Mouse (Mus musculus) forebrain, embryonic 10.5 days (tissue): ENCODE measurements around the gene Nfib. TPM values are rescaled to one million over a fixed set of nuclear protein-coding genes. Genes with fewer than 3 reads are reported as not detected.

ENCODE experiments used
- DNase-seq: peaks from one replicate; pipeline ENCODE4 v3.0.0-alpha.2; 2017; ENCODE audit warnings: low spot score; ENCODE audit errors: extremely low spot score
- H3K27ac ChIP-seq: fragments of 300-500 bp; sonication (generic); 2 replicates; pipeline ENCODE4 v1.5.1; 2016; ENCODE audit warnings: mild to moderate bottlenecking
- H3K27me3 ChIP-seq: fragments of 300-500 bp; sonication (generic); 2 replicates; pipeline ENCODE4 v1.6.1; 2016; ENCODE audit warnings: mild to moderate bottlenecking; ENCODE audit not compliant: poor library complexity, severe bottlenecking
- H3K36me3 ChIP-seq: fragments of 300-500 bp; sonication (generic); replicated peaks from 2 replicates; pipeline ENCODE4 v1.6.1; 2016; ENCODE audit warnings: mild to moderate bottlenecking, moderate library complexity
- H3K4me1 ChIP-seq: fragments of 300-500 bp; sonication (generic); 2 replicates; pipeline ENCODE4 v1.6.1; 2016
- H3K4me3 ChIP-seq: fragments of 300-500 bp; sonication (generic); 2 replicates; pipeline ENCODE4 v1.5.1; 2016; ENCODE audit warnings: mild to moderate bottlenecking, moderate library complexity
- H3K9me3 ChIP-seq: fragments of 300-500 bp; sonication (generic); 2 replicates; pipeline ENCODE4 v1.6.1; 2016; ENCODE audit warnings: mild to moderate bottlenecking, moderate library complexity
- WGBS: fragments of 180-500 bp; shearing (Covaris S2); methylation state at CpG from one replicate; pipeline ENCODE4 v1.1.7; 2016; 5-methylcytosine and 5-hydroxymethylcytosine counted together
- polyA plus RNA-seq: library from polyadenylated mRNA; unstranded; fragments of >200 nt; fragmentation: Nextera tagmentation; extraction: Ambion mirVana; gene quantifications from 2 replicates; pipeline ENCODE4 v1.2.1, GENCODE M21; 2016

Gene Nfib
- polyA plus RNA-seq, 1 experiment from 2014 or later = 21.8 TPM

GRCm38 (mm10) chr4:82704079-82704830, 1.3 kb downstream of the Nfib start:
- no peak for DNase-seq

DNA sequence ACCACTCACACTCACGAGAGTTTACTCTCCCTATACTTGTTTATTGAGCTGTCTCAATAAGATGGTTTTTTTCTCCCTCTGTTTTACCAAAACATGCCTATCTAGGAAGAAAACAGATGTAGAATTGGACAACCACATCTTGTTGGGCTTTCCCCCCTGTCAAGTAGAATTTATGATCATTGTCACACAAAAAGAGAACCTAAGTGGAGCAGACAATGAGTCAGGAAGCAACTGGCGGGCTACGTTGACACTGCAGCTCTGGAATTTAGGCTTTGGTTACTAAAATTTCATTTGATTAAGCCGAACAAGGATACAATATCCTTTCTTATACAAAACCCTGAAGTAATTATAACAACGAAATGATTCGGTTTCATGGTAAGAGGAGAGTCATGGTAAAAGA, 2.7 kb downstream of the Nfib start:
- Histone ChIP-seq H3K4me1 (peaks cover 49% of the 10 kb centered on the region), H3K4me3 (no peak overlapping the region), H3K9me3 (no peaks in the 10 kb centered on the region), H3K27ac (no peak overlapping the region), H3K36me3 (no peaks in the 10 kb centered on the region), H3K27me3 (peaks cover 6% of the 10 kb centered on the region; the same call in 1 of the 2 replicates)
- 73% methylated on average over 6 of the region's 6 CpGs for WGBS
- DNase-seq = no peak

More at GRCm38 (mm10) chr4:82704079-82704830, 1.3 kb downstream of the Nfib start:
- H3K27ac ChIP-seq = peak overlapping the region; percentile 84
- H3K4me1 ChIP-seq = peaks cover 64% of the 10 kb centered on the region
- H3K36me3 ChIP-seq = no peaks in the 10 kb centered on the region
- peak overlapping the region; percentile 8; the same call in 1 of the 2 replicates for H3K4me3 ChIP-seq
- no peaks in the 10 kb centered on the region for H3K9me3 ChIP-seq
- 82% methylated on average over 19 of the region's 19 CpGs for WGBS
- peaks cover 6% of the 10 kb centered on the region; the same call in 1 of the 2 replicates for H3K27me3 ChIP-seq

GRCm38 (mm10) chr4:82699504-82699903, 6.0 kb downstream of the Nfib start:
- no peak for DNase-seq
- peaks cover 32% of the 10 kb centered on the region for H3K4me1 ChIP-seq
- no peaks in the 10 kb centered on the region; the same call in 1 of the 2 replicates for H3K27me3 ChIP-seq
- WGBS = 88% methylated on average over 11 of the region's 11 CpGs
- no peak overlapping the region for H3K27ac ChIP-seq
- no peak overlapping the region for H3K4me3 ChIP-seq
- no peaks in the 10 kb centered on the region for H3K36me3 ChIP-seq
- H3K9me3 ChIP-seq = no peaks in the 10 kb centered on the region

DNA sequence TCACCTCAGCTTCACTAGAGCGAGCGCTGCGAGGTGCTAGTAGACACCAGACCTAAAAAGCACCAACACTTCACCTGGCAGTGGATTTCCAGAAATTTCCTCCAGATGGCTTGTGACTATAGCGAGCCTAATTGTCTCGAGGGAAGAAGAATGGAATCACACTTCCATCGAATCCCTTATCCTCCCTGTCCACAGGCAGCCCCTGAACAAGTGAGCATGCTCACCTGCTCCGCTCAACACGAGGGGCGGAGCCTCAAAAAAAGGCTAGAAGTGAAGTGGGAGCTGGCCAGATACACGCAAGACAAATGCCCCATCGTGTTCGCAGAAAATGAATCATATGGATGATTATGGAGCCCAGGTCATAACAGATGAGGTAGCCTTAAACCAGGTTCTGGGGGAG, 6.9 kb downstream of the Nfib start:
- no peak overlapping the region for H3K4me3 ChIP-seq
- WGBS = 91% methylated on average over 12 of the region's 12 CpGs
- no peaks in the 10 kb centered on the region for H3K36me3 ChIP-seq
- H3K27me3 ChIP-seq = no peaks in the 10 kb centered on the region; the same call in 1 of the 2 replicates
- H3K4me1 ChIP-seq = peaks cover 23% of the 10 kb centered on the region
- no peak for DNase-seq
- H3K9me3 ChIP-seq = no peaks in the 10 kb centered on the region
- no peak overlapping the region for H3K27ac ChIP-seq

- no peaks in the 10 kb centered on the region for H3K36me3 ChIP-seq
- no peaks in the 10 kb centered on the region; the same call in 1 of the 2 replicates for H3K27me3 ChIP-seq
- no peak for DNase-seq
- no peak overlapping the region for H3K4me3 ChIP-seq
- 78% methylated on average over 6 of the region's 6 CpGs for WGBS
- H3K4me1 ChIP-seq = peaks cover 24% of the 10 kb centered on the region
- no peak overlapping the region for H3K27ac ChIP-seq
- no peaks in the 10 kb centered on the region for H3K9me3 ChIP-seq
Observed at GRCm38 (mm10) chr4:82697151-82697550, 8.4 kb downstream of the Nfib start.

DNA sequence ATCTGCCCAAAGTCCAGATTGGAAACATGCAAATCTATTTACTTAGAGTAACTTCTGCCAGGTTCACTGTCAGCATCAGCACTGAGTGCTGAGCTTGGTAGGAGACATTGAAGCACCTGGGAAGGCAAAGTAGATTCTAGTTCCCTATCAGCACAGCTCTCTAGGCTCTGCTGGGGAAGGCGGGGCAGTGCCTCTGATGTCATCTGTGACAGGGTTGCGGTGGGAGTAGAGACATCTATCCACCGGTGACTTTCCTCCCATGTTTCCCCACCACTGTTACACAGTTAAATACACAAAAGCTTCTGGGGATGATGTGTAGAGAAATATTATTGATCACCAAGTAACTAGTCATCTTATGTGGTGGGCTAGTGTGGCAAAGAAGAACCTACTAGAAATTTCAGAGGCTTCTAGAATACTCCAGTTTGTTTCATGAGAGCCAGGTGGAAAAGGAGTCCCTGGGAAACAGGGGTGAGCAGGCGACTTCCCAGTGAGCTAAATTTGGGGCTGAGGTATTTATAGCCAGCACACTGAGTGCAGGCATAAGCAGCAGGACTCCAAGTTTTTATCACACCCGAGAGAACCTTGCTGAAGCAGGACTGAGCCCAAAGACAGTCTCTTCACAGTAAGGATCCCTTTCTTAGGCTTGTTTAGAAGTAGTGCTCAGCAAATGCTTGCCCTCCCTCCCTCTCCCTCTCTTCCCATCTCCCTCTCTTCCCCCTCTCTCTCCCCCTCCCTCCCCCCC, 9.6 kb downstream of the Nfib start:
- Histone ChIP-seq H3K27ac (0 out of 2 replicates have a peak overlapping the region, but pooled peaks have one; percentile 17), H3K4me1 (peaks cover 36% of the 10 kb centered on the region), H3K36me3 (no peaks in the 10 kb centered on the region), H3K9me3 (no peaks in the 10 kb centered on the region), H3K4me3 (no peak overlapping the region), H3K27me3 (no peaks in the 10 kb centered on the region; the same call in 1 of the 2 replicates)
- WGBS = 84% methylated on average over 5 of the region's 5 CpGs
- no peak for DNase-seq

GRCm38 (mm10) chr4:82692009-82692326, 13.6 kb downstream of the Nfib start:
- no peaks in the 10 kb centered on the region for H3K27me3 ChIP-seq
- peaks cover 39% of the 10 kb centered on the region for H3K4me1 ChIP-seq
- no peaks in the 10 kb centered on the region for H3K36me3 ChIP-seq
- no peak for DNase-seq
- H3K4me3 ChIP-seq = no peak overlapping the region
- no peaks in the 10 kb centered on the region; the same call in 1 of the 2 replicates for H3K9me3 ChIP-seq
- peak overlapping the region; percentile 75 for H3K27ac ChIP-seq
- WGBS = 48% methylated on average over 3 of the region's 3 CpGs

DNA sequence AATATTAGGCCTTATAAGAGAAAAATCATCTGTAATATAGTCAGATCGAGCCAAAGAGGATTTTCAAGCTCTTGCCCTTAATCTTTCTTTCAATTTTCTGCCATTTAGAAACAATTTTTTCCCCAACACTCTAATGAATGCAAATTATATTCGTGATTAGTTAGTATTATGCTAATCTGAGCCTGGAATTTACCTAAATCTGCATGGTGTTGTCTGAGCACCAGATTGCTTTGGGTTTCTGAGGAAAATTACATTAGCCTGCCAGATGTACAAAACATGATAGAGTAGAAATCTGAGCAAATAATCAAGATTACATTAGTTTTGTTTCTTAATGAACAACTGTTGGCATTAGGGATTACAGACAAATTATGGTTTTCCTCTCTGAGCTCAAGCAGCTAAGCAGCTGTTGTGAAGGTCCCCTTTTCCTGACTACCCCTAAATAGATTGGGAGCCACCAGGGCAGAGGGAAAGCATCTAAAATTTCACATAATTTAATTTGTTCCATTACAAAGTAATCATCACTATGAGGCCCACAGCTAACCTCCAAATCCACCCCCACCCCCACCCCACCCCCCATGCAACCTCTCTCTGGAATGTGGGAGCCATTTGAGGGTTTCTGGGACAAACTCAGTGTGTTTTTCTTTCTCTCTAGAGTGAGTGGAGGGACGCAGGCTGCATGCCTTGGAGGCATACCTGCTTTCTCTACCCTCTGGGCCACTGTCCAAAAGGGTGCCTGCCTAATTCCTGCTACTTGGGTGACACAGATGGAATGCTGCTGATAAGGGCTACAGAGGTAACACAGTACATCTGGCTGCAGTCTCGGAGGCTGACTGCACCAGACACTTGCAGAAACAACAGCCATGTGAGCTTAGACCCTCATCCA, 14.2 kb downstream of the Nfib start:
- peak overlapping the region; percentile 75 for H3K27ac ChIP-seq
- 58% methylated on average over 4 of the region's 4 CpGs for WGBS
- no peaks in the 10 kb centered on the region for H3K27me3 ChIP-seq
- H3K36me3 ChIP-seq = no peaks in the 10 kb centered on the region
- H3K4me1 ChIP-seq = peaks cover 36% of the 10 kb centered on the region
- no peaks in the 10 kb centered on the region; the same call in 1 of the 2 replicates for H3K9me3 ChIP-seq
- no peak overlapping the region for H3K4me3 ChIP-seq
- no peak for DNase-seq

GRCm38 (mm10) chr4:82690267-82690666, 15.3 kb downstream of the Nfib start:
- 77% methylated on average over 7 of the region's 7 CpGs for WGBS
- Histone ChIP-seq H3K9me3 (no peaks in the 10 kb centered on the region; the same call in 1 of the 2 replicates), H3K27me3 (no peaks in the 10 kb centered on the region), H3K36me3 (no peaks in the 10 kb centered on the region), H3K27ac (peak overlapping the region; percentile 66; the same call in 1 of the 2 replicates), H3K4me3 (no peak overlapping the region), H3K4me1 (peaks cover 28% of the 10 kb centered on the region)
- DNase-seq = no peak

DNA sequence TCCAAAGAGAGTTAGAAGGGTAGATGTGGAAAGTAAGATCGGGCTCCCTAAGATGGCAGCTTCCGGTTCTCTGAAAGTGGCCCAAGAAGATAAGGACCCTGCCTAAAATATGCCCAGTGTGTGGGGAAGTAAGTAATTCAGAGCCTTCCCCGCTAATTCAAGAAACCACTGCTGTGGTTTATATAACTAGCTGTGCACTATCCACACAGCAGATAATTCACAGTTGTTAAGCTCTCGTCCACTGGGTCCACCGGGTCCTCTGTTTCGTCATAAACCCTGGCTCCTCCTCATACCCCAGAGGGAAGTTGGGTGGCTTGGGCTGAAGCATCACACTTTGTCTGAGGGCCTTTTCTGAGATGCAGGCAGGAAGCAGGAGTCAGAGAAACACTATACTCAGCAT, 19.5 kb downstream of the Nfib start:
- DNase-seq = no peak
- 94% methylated on average over 6 of the region's 6 CpGs for WGBS
- Histone ChIP-seq H3K4me3 (no peak overlapping the region), H3K9me3 (no peaks in the 10 kb centered on the region; the same call in 1 of the 2 replicates), H3K4me1 (peaks cover 12% of the 10 kb centered on the region), H3K27me3 (no peaks in the 10 kb centered on the region), H3K36me3 (no peaks in the 10 kb centered on the region), H3K27ac (0 out of 2 replicates have a peak overlapping the region, but pooled peaks have one; percentile 15)

GRCm38 (mm10) chr4:82684088-82684715, 21.3 kb downstream of the Nfib start:
- DNase-seq = no peak
- Histone ChIP-seq H3K27ac (no peak overlapping the region), H3K9me3 (no peaks in the 10 kb centered on the region), H3K27me3 (no peaks in the 10 kb centered on the region), H3K4me1 (0 out of 2 replicates have a peak, but pooled peaks cover 3% of the 10 kb centered on the region), H3K4me3 (no peak overlapping the region), H3K36me3 (no peaks in the 10 kb centered on the region)
- WGBS = 86% methylated on average over 12 of the region's 12 CpGs

- no peaks in the 10 kb centered on the region for H3K36me3 ChIP-seq
- H3K27ac ChIP-seq = no peak overlapping the region
- 0 out of 2 replicates have a peak, but pooled peaks cover 3% of the 10 kb centered on the region for H3K4me1 ChIP-seq
- DNase-seq = no peak
- 92% methylated on average over 6 of the region's 6 CpGs for whole genome bisulfite sequencing
- no peaks in the 10 kb centered on the region for H3K9me3 ChIP-seq
- no peaks in the 10 kb centered on the region for H3K27me3 ChIP-seq
- H3K4me3 ChIP-seq = no peak overlapping the region
Observed at GRCm38 (mm10) chr4:82683583-82683982, 22.0 kb downstream of the Nfib start.
